Mouse (Mus musculus) embryonic stem cell, embryonic (primary cell): Measurements from ENCODE around the gene Clcn7.

Experiments
- CTCF ChIA-PET, 4 experiments: fragments of 300-600 bp in 2 of 4; fragments of 350-600 bp in 2 of 4; sonication (Branson Sonifier 250); formaldehyde crosslinking; loops; one replicate each; lab custom pipeline; 2022; ENCODE audit warnings: inconsistent platforms in 2 of 4; lab: Charles Lee
- POLR2A ChIA-PET, 4 experiments: fragments of 300-600 bp in 2 of 4; fragments of 350-600 bp in 2 of 4; sonication (Branson Sonifier 250); formaldehyde crosslinking; loops; one replicate each; lab custom pipeline; 2022; ENCODE audit warnings: antibody characterized with exemption in 4 of 4, inconsistent platforms in 1 of 4; lab: Charles Lee

The Clcn7 gene

DNA sequence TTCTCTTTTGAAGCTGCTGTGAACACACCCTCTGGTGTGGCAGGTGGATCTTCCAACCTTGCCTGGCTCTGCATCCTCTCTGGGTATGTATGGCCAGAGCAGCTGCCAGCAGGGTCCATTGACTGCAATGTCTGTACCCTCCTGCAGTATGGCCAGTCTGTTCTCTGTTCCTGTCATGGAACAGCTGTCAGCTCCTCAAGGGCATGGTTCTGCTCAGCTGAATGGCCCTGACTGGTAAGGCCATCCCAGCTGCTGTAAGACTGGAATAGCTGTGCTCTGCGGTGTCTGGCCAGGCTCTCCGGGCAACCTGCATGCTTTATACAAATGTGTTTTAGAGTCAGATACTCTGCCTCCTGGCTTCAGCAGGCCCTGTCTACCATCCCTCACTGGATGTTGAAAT lies 36.5 kb downstream of the Clcn7 start:
- CTCF ChIA-PET: interaction anchor here in 1 of 4 experiments (0.7 kb wide), 1 partner anchor 87 kb away, joined by 3 read pairs; no protein-coding TSS in a partner anchor
- POLR2A ChIA-PET: interaction anchor here in 3 of 4 experiments (0.6 to 5.4 kb wide), 5 partner anchors 14 to 345 kb away, joined by 3 to 35 read pairs (median 4); partner anchors contain the start of genes BC003965 (in 1 of the 3) and Ube2i (in 1 of the 3)

GRCm38 (mm10) chr17:25172558-25172957 lies 39.4 kb downstream of the Clcn7 start:
- CTCF ChIA-PET: interaction anchor here in 1 of 4 experiments (0.7 kb wide), 1 partner anchor 659 kb away, joined by 3 read pairs; no protein-coding TSS in a partner anchor

GRCm38 (mm10) chr17:25175411-25175810 lies 42.2 kb downstream of the Clcn7 start, which contains the start of gene Gm38655:
Gene Gm38655, minus strand, starts transcription at chr17:25175471.
- ChIA-PET CTCF (interaction anchor here in 1 of 4 experiments (0.7 kb wide), 1 partner anchor 330 kb away, joined by 3 read pairs; no protein-coding TSS in a partner anchor), POLR2A (interaction anchor here in 3 of 4 experiments (0.5 to 2.3 kb wide), 11 partner anchors 8 to 99 kb away, joined by 3 to 6 read pairs (median 4); partner anchors contain the start of genes BC003965 (in 3 of the 3) and Ccdc154 (in 1 of the 3))

More at GRCm38 (mm10) chr17:25172558-25172957, 39.4 kb downstream of the Clcn7 start:
- POLR2A ChIA-PET: interaction anchor here (0.6 to 2.5 kb wide), 11 partner anchors 10 to 1080 kb away, joined by 3 to 20 read pairs (median 4); partner anchors contain the start of genes BC003965 (in 3 of the 4) and Ccdc154 (in 1 of the 4)

DNA sequence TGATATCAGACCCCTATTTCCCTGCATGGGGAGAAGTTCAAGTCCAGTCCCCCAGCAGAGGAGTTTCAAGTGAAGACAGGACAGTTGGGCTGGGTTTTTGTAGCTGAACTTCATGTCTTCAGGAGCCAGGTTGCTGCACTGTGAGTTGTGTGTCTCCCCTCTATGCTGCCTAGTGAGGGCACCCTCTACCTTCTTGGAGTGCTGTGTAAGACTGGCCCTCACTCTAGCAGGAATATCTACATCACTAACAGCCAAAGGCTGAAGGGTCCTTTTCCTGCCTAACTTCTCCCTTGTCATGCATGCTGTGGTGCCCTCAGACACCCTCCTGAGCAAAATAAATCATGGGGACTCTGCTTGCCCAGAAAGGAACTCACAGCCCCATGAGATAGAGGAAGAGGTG lies 50.0 kb downstream of the Clcn7 start:
- POLR2A ChIA-PET: interaction anchor here (0.6 to 4.3 kb wide), 33 partner anchors 7 to 588 kb away, joined by 3 to 35 read pairs (median 5); partner anchors contain the start of genes Gm38655 (in 2 of the 4), Ube2i (in 2 of the 4), Gnptg (in 1 of the 4) and Telo2 (in 1 of the 4)
- CTCF ChIA-PET: interaction anchor here in 2 of 4 experiments (0.6 kb wide), 2 partner anchors 113 to 1398 kb away, joined by 3 to 6 read pairs; no protein-coding TSS in a partner anchor

DNA sequence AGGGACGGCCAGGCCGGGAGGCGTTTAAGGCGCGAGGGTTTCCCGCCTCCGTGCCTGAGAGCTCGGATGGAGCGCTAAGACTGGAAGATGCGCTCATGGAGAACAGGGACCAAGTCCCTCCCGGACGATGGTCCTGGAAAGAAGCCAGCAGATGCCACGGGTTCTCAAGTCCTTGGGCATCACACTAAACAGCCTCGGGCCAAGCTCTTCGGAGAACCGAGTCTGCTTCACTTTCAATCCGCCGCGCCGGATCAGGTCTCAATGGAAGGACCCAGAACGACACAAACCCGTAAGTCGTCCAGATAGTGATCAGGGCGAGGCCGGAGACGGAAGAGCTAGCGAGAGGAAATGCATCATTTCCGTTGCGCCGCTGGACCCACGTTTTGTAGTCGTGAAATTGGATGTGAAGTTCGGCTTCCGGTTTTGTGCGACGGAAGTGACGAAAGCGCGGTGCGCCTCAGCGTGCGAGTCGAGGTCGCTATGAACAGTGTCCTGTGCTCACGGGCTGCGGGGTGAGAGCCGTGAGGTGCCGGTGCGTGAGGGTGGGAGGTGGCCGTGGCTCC lies 51.0 kb downstream of the Clcn7 start, which contains the start of gene BC003965:
TSS of gene BC003965 (plus strand) at position 426 of the 563 bp plus-strand sequence.
- POLR2A ChIA-PET: interaction anchor here (0.6 to 4.3 kb wide), 74 partner anchors 8 to 656 kb away, joined by 3 to 35 read pairs (median 4); partner anchors contain the start of genes Ube2i (in 4 of the 4), Gm38655 (in 3 of the 4), Gnptg (in 3 of the 4) and Tsr3 (in 3 of the 4)

GRCm38 (mm10) chr17:25184961-25185360 lies 51.8 kb downstream of the Clcn7 start:
- POLR2A ChIA-PET: interaction anchor here (0.6 to 4.3 kb wide), 55 partner anchors 9 to 657 kb away, joined by 3 to 35 read pairs (median 5); partner anchors contain the start of genes Ube2i (in 4 of the 4), Gnptg (in 3 of the 4), Tsr3 (in 3 of the 4) and Ccdc154 (in 1 of the 4)
- CTCF ChIA-PET: interaction anchor here in 1 of 4 experiments (1.3 kb wide), 1 partner anchor 89 kb away, joined by 3 read pairs; no protein-coding TSS in a partner anchor

More for the DNA sequence above, 51.0 kb downstream of the Clcn7 start, which contains the start of gene BC003965:
- CTCF ChIA-PET: interaction anchor here in 1 of 4 experiments (1.3 kb wide), 1 partner anchor 89 kb away, joined by 3 read pairs; no protein-coding TSS in a partner anchor

GRCm38 (mm10) chr17:25187784-25188149 lies 54.6 kb downstream of the Clcn7 start:
- ChIA-PET CTCF (interaction anchor here in 1 of 4 experiments (0.6 kb wide), 1 partner anchor 1480 kb away, joined by 3 read pairs; no protein-coding TSS in a partner anchor), POLR2A (interaction anchor here in 2 of 4 experiments (0.8 to 1.9 kb wide), 7 partner anchors 12 to 86 kb away, joined by 3 to 7 read pairs (median 4); partner anchors contain the start of gene Ube2i (in 1 of the 2))

GRCm38 (mm10) chr17:25188150-25189031 lies 55.2 kb downstream of the Clcn7 start, which contains the start of gene Unkl:
Gene Unkl, plus strand, starts transcription at chr17:25188397.
- CTCF ChIA-PET: interaction anchor here in 1 of 4 experiments (0.6 kb wide), 1 partner anchor 1479 kb away, joined by 3 read pairs; no protein-coding TSS in a partner anchor
- POLR2A ChIA-PET: interaction anchor here in 2 of 4 experiments (0.5 to 1.7 kb wide), 7 partner anchors 12 to 171 kb away, joined by 3 to 7 read pairs (median 3); no protein-coding TSS in a partner anchor

DNA sequence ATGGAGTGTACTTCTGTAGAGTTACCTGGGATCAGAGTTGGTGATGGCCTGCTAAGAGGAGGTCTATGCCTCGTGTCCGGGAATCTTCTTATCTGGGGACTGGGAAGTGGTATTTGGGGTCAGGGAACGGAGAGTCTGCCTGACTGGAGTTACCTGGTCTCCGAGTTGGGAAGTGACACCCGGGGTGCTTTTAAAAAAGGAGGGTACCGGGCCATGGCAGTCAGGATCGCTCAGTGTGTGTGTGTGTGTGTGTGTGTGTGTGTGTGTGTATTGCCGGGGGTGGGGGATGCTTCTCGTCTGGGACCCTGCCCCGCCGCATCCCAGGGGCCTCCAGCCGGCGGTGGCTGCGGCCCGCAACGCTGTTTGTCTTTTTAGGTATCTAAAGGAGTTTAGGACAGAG lies 55.9 kb downstream of the Clcn7 start:
- POLR2A ChIA-PET: interaction anchor here in 2 of 4 experiments (1.2 to 1.7 kb wide), 4 partner anchors 11 to 85 kb away, joined by 3 to 7 read pairs (median 5); no protein-coding TSS in a partner anchor
- CTCF ChIA-PET: no interaction called here

- ChIA-PET CTCF (interaction anchor here in 1 of 4 experiments (0.6 kb wide), 1 partner anchor 25 kb away, joined by 5 read pairs; no protein-coding TSS in a partner anchor), POLR2A (interaction anchor here in 2 of 4 experiments (0.6 to 1.4 kb wide), 5 partner anchors 9 to 243 kb away, joined by 3 to 4 read pairs (median 3); partner anchors contain the start of gene BC003965 (in 1 of the 2))
Measured at GRCm38 (mm10) chr17:25202401-25202800, 69.2 kb downstream of the Clcn7 start.

DNA sequence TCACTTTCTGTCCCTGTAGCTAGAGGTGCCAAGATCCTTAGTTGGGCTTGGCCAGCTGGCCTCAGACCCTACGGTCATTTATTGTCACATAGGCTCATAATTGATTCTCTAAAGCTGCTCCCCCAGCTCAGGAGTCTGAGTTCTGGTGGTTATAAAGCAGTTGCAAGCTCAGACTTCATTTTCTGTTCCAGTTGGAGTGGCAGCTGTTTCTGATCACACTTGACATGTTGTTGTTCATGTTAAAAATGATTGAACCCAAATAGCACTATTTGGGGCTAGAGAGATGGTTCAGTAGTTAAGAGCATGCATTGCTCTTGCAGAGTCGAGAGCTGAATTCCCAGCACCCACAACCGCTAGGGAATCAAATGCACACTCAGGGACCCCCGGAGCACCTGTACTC lies 76.8 kb downstream of the Clcn7 start:
- ChIA-PET POLR2A (interaction anchor here in 3 of 4 experiments (0.6 to 1.6 kb wide), 5 partner anchors 10 to 526 kb away, joined by 3 read pairs; partner anchors contain the start of genes BC003965 (in 1 of the 3), Mslnl (in 1 of the 3) and Unkl (in 1 of the 3)), CTCF (no interaction called here)

DNA sequence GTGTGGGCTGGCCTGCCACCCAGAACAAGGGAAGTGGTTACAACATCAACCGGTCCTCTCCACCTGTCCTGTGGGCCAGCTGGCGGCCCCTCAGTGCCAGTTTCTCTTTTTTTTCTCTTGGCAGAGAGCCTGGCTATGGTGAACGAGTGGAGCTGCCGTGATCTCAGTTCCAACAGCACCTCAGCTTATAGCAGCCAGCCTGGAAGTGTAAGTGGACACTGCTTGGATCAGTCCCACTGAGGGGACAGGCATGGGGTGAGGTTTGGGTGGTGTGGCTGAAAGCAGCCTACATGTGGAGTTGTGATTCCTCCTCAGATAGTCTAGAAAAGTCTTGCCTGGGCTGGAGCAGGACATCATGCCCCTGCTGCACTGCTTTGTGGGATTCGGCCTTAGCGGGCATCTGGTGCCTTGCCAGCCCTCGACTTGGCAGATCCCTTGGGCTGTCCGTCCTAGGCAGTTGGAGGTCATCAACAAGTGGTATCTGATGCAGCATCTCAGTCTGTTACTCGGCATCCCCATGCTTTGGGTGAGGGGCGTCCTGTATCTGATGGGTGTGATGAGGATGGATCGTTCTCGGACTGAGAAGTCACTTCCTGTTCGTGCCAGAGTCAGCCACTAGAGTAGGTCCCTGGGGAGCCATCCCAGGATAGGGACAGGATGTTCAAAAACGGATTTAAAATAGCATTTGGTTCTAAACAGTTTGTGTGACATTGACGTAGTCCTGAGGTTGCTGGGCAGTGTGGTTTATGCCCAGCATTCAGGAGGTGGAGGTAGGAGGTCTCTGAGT lies 77.7 kb downstream of the Clcn7 start:
- ChIA-PET POLR2A (interaction anchor here in 1 of 4 experiments (1.3 kb wide), 1 partner anchor 26 kb away, joined by 3 read pairs; the partner anchor contains the start of gene BC003965), CTCF (no interaction called here)

DNA sequence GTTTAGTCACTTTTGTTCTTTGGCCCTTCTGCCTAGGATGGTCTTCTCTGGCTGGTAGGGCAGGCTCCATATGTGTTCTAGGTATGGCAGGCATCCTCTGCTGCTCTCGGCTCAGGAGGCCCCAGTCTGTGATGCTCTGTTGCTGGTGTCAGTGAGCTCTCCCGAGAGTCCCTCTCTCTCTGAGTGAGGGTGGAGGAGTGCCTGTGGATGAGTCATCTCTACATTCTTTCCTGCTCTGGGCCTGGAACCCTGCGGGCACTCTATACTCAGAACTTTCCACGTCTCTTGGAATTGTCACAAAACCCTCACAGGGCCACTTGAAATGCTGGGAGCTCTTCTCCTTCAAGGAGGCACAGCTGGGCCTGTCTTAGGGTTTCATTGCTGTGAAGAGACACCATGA lies 78.5 kb downstream of the Clcn7 start:
- ChIA-PET POLR2A (interaction anchor here in 1 of 4 experiments (1.4 kb wide), 1 partner anchor 12 kb away, joined by 4 read pairs; no protein-coding TSS in a partner anchor), CTCF (no interaction called here)
